Mouse (Mus musculus): Measurements from ENCODE around the gene Ift172.

- TF ChIP-seq POLR2A (IDR thresholded peaks at IDR 0.05; ENCODE audit: insufficient read depth, low read depth, low read length) (peak; percentile 96), EP300 (IDR thresholded peaks at IDR 0.05; ENCODE audit: insufficient read depth, low read depth, low read length) (no peak), CTCF (IDR thresholded peaks at IDR 0.05) (no peak)
Observed at GRCm38 (mm10) chr5:31220448-31221303, 70.2 kb downstream of the Ift172 start, which contains the start of gene Ppm1g.
